ENCODE assay signal across 8 mouse cellular contexts in genomic region chr11:119249011-119249410, GRCm38 (mm10). TPM values are rescaled to one million over a fixed set of nuclear protein-coding genes. Genes with fewer than 3 reads are reported as not detected.
A peak's percentile ranks its signal among the peaks of the same experiment; 100 is the strongest.
DNase-seq lines count a peak whose midpoint lies in the region; ATAC-seq and TF ChIP-seq lines count a peak whose summit lies in the region.

No protein-coding gene starts in this region.

- no peak overlapping the region for H3K9ac ChIP-seq in lung, embryonic 14.5 days

- no peak overlapping the region for H3K4me3 ChIP-seq in kidney, adult 2 months (ENCODE audit: insufficient read depth, low read depth, low read length)
- no peak overlapping the region for H3K4me3 ChIP-seq in lung, embryonic 14.5 days (ENCODE audit: low read depth, low read length)
- H3K4me3 ChIP-seq in small intestine, adult 2 months (ENCODE audit: low read depth, low read length) = no peak overlapping the region

- ATAC-seq in cerebellum, adult (ENCODE audit: insufficient number of reproducible peaks, low FRiP score, low TSS enrichment) = peak; percentile 40; the same call in 1 of the 2 replicates
- peak; percentile 81 for ATAC-seq in lung, embryonic 14.5 days (ENCODE audit: insufficient read depth)

- H3K4me2 ChIP-seq in lung, embryonic 14.5 days = no peak overlapping the region

- no peaks in the 10 kb centered on the region for H3K27me3 ChIP-seq in kidney, adult 2 months (replicated peaks; ENCODE audit: control insufficient read depth, insufficient read depth, low read length)
- H3K27me3 ChIP-seq in lung, embryonic 14.5 days (ENCODE audit: insufficient read depth, low read length) = no peaks in the 10 kb centered on the region
- H3K27me3 ChIP-seq in small intestine, adult 2 months (ENCODE audit: control insufficient read depth, insufficient read depth, low read length) = peaks cover 10% of the 10 kb centered on the region; the same call in 1 of the 2 replicates

- H3K27ac ChIP-seq in kidney, adult 2 months (ENCODE audit: insufficient read depth, low read depth, low read length) = no peak overlapping the region
- no peak overlapping the region for H3K27ac ChIP-seq in lung, embryonic 14.5 days (ENCODE audit: low read depth)
- H3K27ac ChIP-seq in small intestine, adult 2 months (ENCODE audit: insufficient read depth, low read depth, low read length) = no peak overlapping the region

- peak; percentile 63 for TF ChIP-seq CTCF in kidney, adult 2 months (conservative IDR thresholded peaks at IDR 0.05; ENCODE audit: insufficient read depth, insufficient read length, low read depth, low read length)
- peak; percentile 72 for TF ChIP-seq CTCF in lung, embryonic 14.5 days (IDR thresholded peaks at IDR 0.05; ENCODE audit: low read depth)
- peak; percentile 47; the same call in 1 of the 2 replicates for TF ChIP-seq CTCF in small intestine, adult 2 months (IDR thresholded peaks at IDR 0.05; ENCODE audit: extremely low read depth, insufficient read length, insufficient replicate concordance, low read depth, low read length)

- 13% methylated on average over 6 of the region's 6 CpGs for WGBS in kidney, adult 2 months
- WGBS in lung, embryonic 14.5 days = 24% methylated on average over 6 of the region's 6 CpGs
- 18% methylated on average over 6 of the region's 6 CpGs for WGBS in small intestine, adult 2 months

- H3K36me3 ChIP-seq in kidney, adult 2 months (ENCODE audit: control insufficient read depth, insufficient read depth, low read length) = no peaks in the 10 kb centered on the region
- H3K36me3 ChIP-seq in lung, embryonic 14.5 days (ENCODE audit: insufficient read depth) = no peaks in the 10 kb centered on the region
- no peaks in the 10 kb centered on the region for H3K36me3 ChIP-seq in small intestine, adult 2 months (ENCODE audit: control insufficient read depth, insufficient read depth, low read length)

- no peaks in the 10 kb centered on the region for H3K4me1 ChIP-seq in kidney, adult 2 months (ENCODE audit: control insufficient read depth, insufficient read depth, low read length)
- peaks cover 4% of the 10 kb centered on the region; the same call in 1 of the 2 replicates for H3K4me1 ChIP-seq in lung, embryonic 14.5 days (ENCODE audit: insufficient read depth)
- no peaks in the 10 kb centered on the region for H3K4me1 ChIP-seq in small intestine, adult 2 months (ENCODE audit: control insufficient read depth, insufficient read depth, insufficient read length, low read length)

- no peak for DNase-seq in cerebellum, adult 11-12 months
- DNase-seq in CD4-positive helper T cell, adult 2 months (ENCODE audit: low read depth, low spot score) = peak; percentile 59
- DNase-seq in cerebellum, adult 8-10 months = peak; percentile 80
- peak; percentile 67 for DNase-seq in gastrocnemius, postnatal 10 days
- peak; percentile 80 for DNase-seq in kidney, adult 2 months
- DNase-seq in lung, embryonic 14.5 days = peak; percentile 94

- TF ChIP-seq POLR2A in kidney, adult 2 months (IDR thresholded peaks at IDR 0.05; ENCODE audit: low read depth, low read length) = no peak
- no peak for TF ChIP-seq POLR2A in small intestine, adult 2 months (IDR thresholded peaks at IDR 0.05; ENCODE audit: low read depth, low read length)

- no peaks in the 10 kb centered on the region for H3K9me3 ChIP-seq in lung, embryonic 14.5 days (ENCODE audit: low read depth, low read length)

RNA-seq across cellular contexts. Expression of gene Gaa, which starts 18.7 kb away (rescaled TPM):
- 10 to 100 TPM; 67.7 to 78.6 TPM for total RNA-seq in gastrocnemius, postnatal 10 days (2021)
- 152 and 171 TPM in 2 replicates for polyA plus RNA-seq in kidney, adult 2 months (2012; rRNA removed)
- 56.0 and 58.8 TPM in 2 replicates for polyA plus RNA-seq in lung, embryonic 14.5 days (2014; fragmentation: Nextera tagmentation; extraction: Ambion mirVana)
- 35.8 TPM in 2 replicates for polyA plus RNA-seq in small intestine, adult 2 months (2012; rRNA removed)

RNA-seq across cellular contexts. Expression of gene Ccdc40, which starts 20.6 kb away (rescaled TPM):
- total RNA-seq in gastrocnemius, postnatal 10 days (2021) = under 1 TPM in 1 of 2 experiments, not detected in 1; 0.31 TPM
- polyA plus RNA-seq in kidney, adult 2 months (2012; rRNA removed) = 0.27 and 0.30 TPM in 2 replicates
- polyA plus RNA-seq in lung, embryonic 14.5 days (2014; fragmentation: Nextera tagmentation; extraction: Ambion mirVana) = 1.7 and 1.9 TPM in 2 replicates
- 0.18 and 0.20 TPM in 2 replicates for polyA plus RNA-seq in small intestine, adult 2 months (2012; rRNA removed)

RNA-seq across cellular contexts. Expression of gene Tbc1d16, which starts 20.7 kb away (rescaled TPM):
- 10 to 100 TPM; 17.0 to 17.8 TPM for total RNA-seq in gastrocnemius, postnatal 10 days (2021)
- polyA plus RNA-seq in kidney, adult 2 months (2012; rRNA removed) = 25.2 and 31.5 TPM in 2 replicates
- 17.1 and 17.5 TPM in 2 replicates for polyA plus RNA-seq in lung, embryonic 14.5 days (2014; fragmentation: Nextera tagmentation; extraction: Ambion mirVana)
- 4.3 and 5.0 TPM in 2 replicates for polyA plus RNA-seq in small intestine, adult 2 months (2012; rRNA removed)

RNA-seq across cellular contexts. Expression of gene Eif4a3, which starts 50.9 kb away (rescaled TPM):
- 10 to 100 TPM; 74.3 to 75.4 TPM for total RNA-seq in gastrocnemius, postnatal 10 days (2021)
- 88.4 and 94.2 TPM in 2 replicates for polyA plus RNA-seq in kidney, adult 2 months (2012; rRNA removed)
- polyA plus RNA-seq in lung, embryonic 14.5 days (2014; fragmentation: Nextera tagmentation; extraction: Ambion mirVana) = 419 and 428 TPM in 2 replicates
- 27.7 and 56.5 TPM in 2 replicates for polyA plus RNA-seq in small intestine, adult 2 months (2012; rRNA removed)

RNA-seq across cellular contexts. Expression of gene Card14, which starts 58.6 kb away (rescaled TPM):
- total RNA-seq in gastrocnemius, postnatal 10 days (2021) = 1 to 10 TPM in 1 of 2 experiments, under 1 TPM in 1; 0.77 to 1.3 TPM
- 3.7 and 3.9 TPM in 2 replicates for polyA plus RNA-seq in kidney, adult 2 months (2012; rRNA removed)
- not detected in 2 replicates for polyA plus RNA-seq in lung, embryonic 14.5 days (2014; fragmentation: Nextera tagmentation; extraction: Ambion mirVana)
- 3.5 and 7.1 TPM in 2 replicates for polyA plus RNA-seq in small intestine, adult 2 months (2012; rRNA removed)
